Mouse (Mus musculus) heart, adult 18-20 months (tissue): ENCODE measurements around the gene Popdc3. TPM values are rescaled to one million over a fixed set of nuclear protein-coding genes. Genes with fewer than 3 reads are reported as not detected.
A peak's percentile ranks its signal among the peaks of the same experiment; 100 is the strongest.
"Not testable (repeated sequence)": the region's sequence is repeated elsewhere in the genome, so short reads cannot be mapped to it uniquely, and the experiment has no call there.

Experiments
- DNase-seq, 2 experiments: peaks; one replicate each; pipeline ENCODE4 v3.0.0; 2021 to 2022; ENCODE audit warnings: mixed read lengths in 1 of 2
- total RNA-seq, 2 experiments: library from RNA; stranded (reverse); gene quantifications; 2 replicates each; pipeline ENCODE4 v1.2.3; 2021

The Popdc3 gene
- total RNA-seq, 2 experiments from 2014 or later, result 32.8 to 35.7 TPM

- no peak for DNase-seq
These were observed 15.7 kb downstream of the Popdc3 start for GRCm38 (mm10) chr10:45193330-45194310.

- DNase-seq, result no peak
These were observed 16.6 kb downstream of the Popdc3 start for GRCm38 (mm10) chr10:45194531-45194930.

- no peak for DNase-seq
These were observed 26.7 kb downstream of the Popdc3 start for GRCm38 (mm10) chr10:45204582-45204981.

GRCm38 (mm10) chr10:45210201-45210600, 32.3 kb downstream of the Popdc3 start:
- DNase-seq, result peak; percentile 40 to 57

GRCm38 (mm10) chr10:45216676-45217075, 38.8 kb downstream of the Popdc3 start:
- peak; percentile 20 to 36 for DNase-seq

- DNase-seq, result peak; percentile 33 to 34
These were observed 52.1 kb downstream of the Popdc3 start for GRCm38 (mm10) chr10:45229954-45230353.

GRCm38 (mm10) chr10:45233351-45233750, 55.5 kb downstream of the Popdc3 start:
- DNase-seq, result peak; percentile 12 to 19

GRCm38 (mm10) chr10:45236304-45236703, 58.4 kb downstream of the Popdc3 start:
- DNase-seq, result no peak

GRCm38 (mm10) chr10:45237492-45237891, 59.6 kb downstream of the Popdc3 start:
- DNase-seq, result no peak

- DNase-seq, result no peak
These were observed 82.6 kb downstream of the Popdc3 start for GRCm38 (mm10) chr10:45260477-45260876.

- no peak for DNase-seq
These were observed 84.2 kb downstream of the Popdc3 start for GRCm38 (mm10) chr10:45262126-45262525.

- DNase-seq, result no peak
These were observed 98.6 kb downstream of the Popdc3 start for GRCm38 (mm10) chr10:45276499-45276898.

GRCm38 (mm10) chr10:45276995-45277394, 99.1 kb downstream of the Popdc3 start:
- DNase-seq, result no peak

- DNase-seq, result peak; percentile 29 to 43
These were observed 107.8 kb downstream of the Popdc3 start for GRCm38 (mm10) chr10:45285651-45286050.

- DNase-seq, result peak in 1 of 2 experiments; percentile 8
These were observed 110.5 kb downstream of the Popdc3 start for GRCm38 (mm10) chr10:45288351-45288750.

- peak; percentile 37 to 48 for DNase-seq
These were observed 111.6 kb downstream of the Popdc3 start for GRCm38 (mm10) chr10:45289218-45290105.

GRCm38 (mm10) chr10:45290618-45291017, 112.7 kb downstream of the Popdc3 start:
- no peak for DNase-seq

- DNase-seq, result not testable (repeated sequence)
These were observed 114.3 kb downstream of the Popdc3 start for GRCm38 (mm10) chr10:45292159-45292558.

- DNase-seq, result no peak
These were observed 117.2 kb downstream of the Popdc3 start for GRCm38 (mm10) chr10:45295093-45295492.

GRCm38 (mm10) chr10:45298503-45298902, 120.6 kb downstream of the Popdc3 start:
- no peak for DNase-seq

GRCm38 (mm10) chr10:45299509-45299908, 121.6 kb downstream of the Popdc3 start:
- no peak for DNase-seq

- no peak for DNase-seq
These were observed 125.6 kb downstream of the Popdc3 start for GRCm38 (mm10) chr10:45303315-45304036.
